Mouse (Mus musculus): ENCODE measurements at regions not wholly inside any gene's neighbourhood (a gene's known extent, or its start where the extent isn't known, plus 50 kb on each side); places are given as distances from the start of the nearest gene placed in this dataset.
A peak's percentile ranks its signal among the peaks of the same experiment; 100 is the strongest.

DNA sequence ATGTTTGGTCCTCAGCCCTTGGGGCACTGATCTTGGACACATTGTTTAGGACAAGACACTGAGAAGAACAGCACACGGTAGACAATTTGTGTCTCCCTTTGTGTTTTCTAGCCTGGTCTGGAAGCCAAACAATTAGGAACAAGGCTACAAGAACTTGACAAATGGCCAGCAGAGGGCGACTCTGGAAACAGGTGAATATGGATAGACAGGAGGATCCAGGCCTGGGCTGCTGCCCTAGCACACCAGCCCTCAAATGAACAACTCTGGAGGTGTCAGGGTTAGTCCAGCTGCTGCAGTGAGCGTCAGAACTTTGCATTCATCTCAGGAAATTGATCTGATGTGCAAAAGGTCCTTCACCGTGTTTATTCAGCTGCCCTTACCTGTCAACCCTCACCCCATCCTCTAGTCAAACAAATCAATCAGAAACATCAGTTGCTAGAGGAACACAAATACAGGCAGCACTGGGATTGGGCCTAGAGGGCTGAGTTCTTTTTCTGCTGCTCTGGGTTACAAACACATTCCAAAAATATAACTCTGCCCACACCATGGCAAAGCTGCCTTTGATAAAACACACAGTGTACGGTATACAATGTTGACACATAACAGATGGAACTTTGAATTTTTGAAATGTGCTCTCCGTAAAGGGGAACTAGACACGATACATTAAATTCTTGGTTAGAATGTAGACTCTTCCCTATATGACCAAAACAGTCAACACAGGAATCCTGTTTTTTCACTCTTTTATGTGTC is 159.7 kb downstream of the Fam84b start:
- H3K27me3 ChIP-seq = no peaks in the 10 kb centered on the region
- no peak for ATAC-seq (ENCODE audit: low FRiP score, low read depth)
- WGBS = 71% methylated on average over 7 of the region's 7 CpGs

DNA sequence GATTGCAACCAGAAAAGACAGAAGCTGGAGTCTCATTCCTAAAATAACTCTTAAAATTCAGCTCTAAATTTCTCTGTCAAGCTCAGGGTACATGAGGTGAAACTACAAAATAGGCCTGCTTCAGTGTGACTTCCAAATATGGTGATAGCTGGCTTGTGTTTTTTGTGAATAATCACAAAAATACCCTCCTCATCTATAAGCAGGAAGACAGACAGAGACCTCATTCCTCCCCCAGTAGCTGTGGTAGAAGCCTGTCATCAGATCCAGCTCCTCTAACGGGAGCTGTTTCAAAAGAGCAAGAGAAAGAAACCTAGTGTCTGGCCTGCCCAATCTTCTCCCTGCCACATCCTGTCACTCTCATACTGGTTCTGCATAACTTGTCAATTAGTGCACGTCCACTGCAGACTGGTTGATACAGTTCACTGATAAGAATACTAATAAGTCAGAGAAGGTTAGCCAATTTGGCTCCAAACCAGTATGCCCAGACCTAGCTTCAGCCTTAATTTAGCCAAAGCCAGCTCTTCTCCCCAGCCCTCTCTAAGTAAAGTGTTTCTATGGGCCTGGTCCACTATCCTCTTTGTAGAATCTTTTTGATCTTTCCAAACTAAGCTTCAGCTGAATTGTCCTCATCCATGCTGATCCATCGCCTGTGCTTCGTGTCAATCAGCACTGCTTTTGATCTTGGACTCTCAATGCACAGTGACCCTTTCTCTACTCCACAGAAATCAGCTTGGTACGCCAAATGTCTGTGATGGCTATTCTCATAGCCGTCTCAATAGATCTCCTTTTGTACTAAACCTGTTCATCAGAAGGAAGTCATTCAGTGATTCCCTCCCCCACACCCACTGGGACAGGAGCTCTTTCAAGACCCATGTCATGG is 160.6 kb downstream of the Fam84b start:
- Histone ChIP-seq H3K27ac (replicated peaks) (no peak overlapping the region), H3K9ac (no peak overlapping the region), H3K4me1 (replicated peaks) (no peaks in the 10 kb centered on the region), H3K4me2 (no peak overlapping the region), H3K9me3 (no peaks in the 10 kb centered on the region), H3K36me3 (no peaks in the 10 kb centered on the region), H3K4me3 (no peak overlapping the region), H3K27me3 (no peaks in the 10 kb centered on the region)
- 42% methylated on average over 6 of the region's 6 CpGs for WGBS
- ATAC-seq (ENCODE audit: low FRiP score, low read depth) = no peak

More for the DNA sequence above, 159.7 kb downstream of the Fam84b start:
- Histone ChIP-seq H3K4me3 (no peak overlapping the region), H3K9me3 (no peaks in the 10 kb centered on the region), H3K27ac (replicated peaks) (no peak overlapping the region), H3K9ac (no peak overlapping the region), H3K4me1 (replicated peaks) (no peaks in the 10 kb centered on the region), H3K36me3 (no peaks in the 10 kb centered on the region), H3K4me2 (no peak overlapping the region)

DNA sequence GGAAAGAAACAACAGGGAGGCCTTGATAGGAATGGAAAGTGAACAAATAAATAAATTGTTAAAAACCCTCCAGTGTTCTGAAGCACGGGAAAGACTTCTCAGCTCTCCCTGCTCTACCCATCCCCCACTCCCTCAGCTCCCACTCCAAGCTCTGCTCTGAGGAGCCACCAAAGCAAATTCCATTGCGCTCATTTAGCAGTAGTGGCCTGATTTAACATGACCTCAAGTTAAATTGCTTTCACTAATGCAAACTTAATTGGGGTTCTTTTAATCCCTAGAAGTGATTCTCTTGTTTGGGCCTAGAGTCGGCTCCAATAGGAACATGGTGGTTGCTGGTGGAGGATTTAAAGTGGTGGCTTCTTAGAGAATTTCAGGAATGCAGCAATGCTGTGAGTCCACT is 161.4 kb downstream of the Fam84b start:
- Histone ChIP-seq H3K9ac (no peak overlapping the region), H3K4me1 (replicated peaks) (no peaks in the 10 kb centered on the region), H3K4me3 (no peak overlapping the region), H3K36me3 (no peaks in the 10 kb centered on the region), H3K4me2 (no peak overlapping the region), H3K27ac (replicated peaks) (no peak overlapping the region), H3K9me3 (no peaks in the 10 kb centered on the region), H3K27me3 (no peaks in the 10 kb centered on the region)
- 45% methylated on average over 3 of the region's 3 CpGs for WGBS
- no peak for ATAC-seq (ENCODE audit: low FRiP score, low read depth)

DNA sequence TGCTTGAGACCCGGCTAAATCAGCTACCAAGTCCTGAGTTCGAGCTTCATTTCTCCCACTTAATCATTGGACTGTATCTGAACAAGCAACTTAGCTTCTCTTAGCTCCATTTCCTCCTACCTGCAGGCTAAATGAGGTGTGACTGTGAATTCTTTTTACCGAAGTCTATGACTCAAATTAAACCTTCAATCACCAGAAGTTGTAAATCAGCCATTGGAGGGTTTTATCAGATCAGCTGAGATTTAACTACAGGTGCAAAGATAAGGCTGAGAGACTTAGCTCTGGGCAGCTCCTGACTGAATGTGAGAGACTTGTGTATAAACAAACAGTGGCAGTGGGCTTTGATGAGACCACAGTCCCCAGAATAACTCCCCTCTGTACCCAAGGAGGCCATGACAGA is 176.2 kb downstream of the Fam84b start:
- Histone ChIP-seq H3K4me1 (replicated peaks) (no peaks in the 10 kb centered on the region), H3K27me3 (no peaks in the 10 kb centered on the region), H3K27ac (replicated peaks) (no peak overlapping the region), H3K4me2 (no peak overlapping the region), H3K9me3 (no peaks in the 10 kb centered on the region), H3K36me3 (no peaks in the 10 kb centered on the region), H3K4me3 (no peak overlapping the region), H3K9ac (no peak overlapping the region)
- 85% methylated on average over 3 of the region's 3 CpGs for WGBS
- no peak for ATAC-seq (ENCODE audit: low FRiP score, low read depth)

DNA sequence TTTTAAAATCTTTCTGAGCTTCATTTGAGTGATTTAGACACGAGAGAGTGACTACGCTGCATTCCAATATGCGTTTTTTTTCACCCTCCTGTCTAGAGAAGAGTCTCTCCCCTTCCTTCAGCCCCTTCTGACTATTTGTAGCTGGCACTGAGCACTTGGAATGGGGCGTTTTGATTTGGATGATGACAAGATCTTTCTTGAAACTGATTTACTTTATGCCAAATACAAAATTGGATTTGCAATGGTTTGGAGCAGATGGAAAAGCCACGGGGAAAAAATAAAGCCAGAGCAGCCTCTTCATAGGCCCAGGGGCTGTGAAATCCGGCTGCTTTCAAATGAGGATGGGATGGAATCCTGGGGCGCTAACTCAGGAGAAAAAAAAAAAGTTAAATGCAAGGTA is 196.0 kb downstream of the Fam84b start:
- ATAC-seq (ENCODE audit: low FRiP score, low read depth) = no peak
- no peak overlapping the region for H3K4me3 ChIP-seq
- no peaks in the 10 kb centered on the region for H3K36me3 ChIP-seq
- H3K4me2 ChIP-seq = no peak overlapping the region
- H3K9ac ChIP-seq = no peak overlapping the region
- WGBS = 75% methylated on average over 7 of the region's 7 CpGs
- no peak overlapping the region for H3K27ac ChIP-seq (replicated peaks)
- H3K9me3 ChIP-seq = no peaks in the 10 kb centered on the region
- no peaks in the 10 kb centered on the region for H3K4me1 ChIP-seq (replicated peaks)
- no peaks in the 10 kb centered on the region for H3K27me3 ChIP-seq

DNA sequence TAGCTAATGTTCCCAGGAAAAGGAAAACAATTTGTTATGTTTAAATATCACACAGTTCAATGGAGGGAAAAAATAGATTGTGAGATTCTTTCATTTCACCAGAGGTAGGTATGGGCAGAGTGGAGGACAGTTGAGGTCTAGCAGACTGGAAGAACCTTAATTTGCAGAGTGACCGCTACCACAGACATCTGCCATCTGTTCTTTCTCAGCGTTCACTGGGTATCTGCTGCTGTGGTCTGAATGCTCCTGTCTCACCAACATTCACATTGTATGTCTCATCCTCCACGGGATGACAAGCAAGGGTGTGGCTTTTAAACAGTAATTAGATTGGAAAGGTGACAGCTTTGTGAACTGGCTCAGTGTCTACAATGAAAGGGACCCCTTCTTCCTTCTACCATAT is 198.5 kb downstream of the Fam84b start:
- Histone ChIP-seq H3K27me3 (no peaks in the 10 kb centered on the region), H3K4me1 (replicated peaks) (no peaks in the 10 kb centered on the region), H3K4me2 (no peak overlapping the region), H3K36me3 (no peaks in the 10 kb centered on the region), H3K4me3 (no peak overlapping the region), H3K9ac (no peak overlapping the region), H3K27ac (replicated peaks) (no peak overlapping the region), H3K9me3 (no peaks in the 10 kb centered on the region)
- no peak for ATAC-seq (ENCODE audit: low FRiP score, low read depth)
- WGBS = 83% methylated on average over 3 of the region's 3 CpGs

DNA sequence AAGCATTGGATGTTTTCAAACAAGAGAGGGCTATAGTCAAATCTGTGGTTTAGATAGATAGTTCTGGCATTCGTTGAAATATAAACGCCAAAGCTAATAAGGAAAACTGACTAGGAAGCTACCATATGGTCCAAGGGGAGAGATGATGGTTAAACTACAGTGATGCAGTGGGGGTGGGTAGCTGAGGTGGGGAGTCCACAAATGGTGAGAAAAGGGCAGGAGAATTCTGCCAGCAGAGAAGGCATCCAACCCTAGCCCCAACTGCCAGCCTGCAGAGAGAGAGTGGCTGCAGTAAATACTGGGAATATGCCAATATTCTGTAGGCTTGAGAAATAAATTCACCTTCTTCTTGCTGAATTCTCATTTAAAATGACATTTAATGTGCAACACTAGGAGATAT is 204.3 kb downstream of the Fam84b start:
- H3K9me3 ChIP-seq = no peaks in the 10 kb centered on the region
- no peak overlapping the region for H3K4me3 ChIP-seq
- H3K27me3 ChIP-seq = no peaks in the 10 kb centered on the region
- 88% methylated on average over 2 of the region's 2 CpGs for WGBS
- ATAC-seq (ENCODE audit: low FRiP score, low read depth) = no peak
- H3K4me1 ChIP-seq (replicated peaks) = no peaks in the 10 kb centered on the region
- no peak overlapping the region for H3K4me2 ChIP-seq
- no peak overlapping the region for H3K27ac ChIP-seq (replicated peaks)
- H3K36me3 ChIP-seq = no peaks in the 10 kb centered on the region
- H3K9ac ChIP-seq = no peak overlapping the region

DNA sequence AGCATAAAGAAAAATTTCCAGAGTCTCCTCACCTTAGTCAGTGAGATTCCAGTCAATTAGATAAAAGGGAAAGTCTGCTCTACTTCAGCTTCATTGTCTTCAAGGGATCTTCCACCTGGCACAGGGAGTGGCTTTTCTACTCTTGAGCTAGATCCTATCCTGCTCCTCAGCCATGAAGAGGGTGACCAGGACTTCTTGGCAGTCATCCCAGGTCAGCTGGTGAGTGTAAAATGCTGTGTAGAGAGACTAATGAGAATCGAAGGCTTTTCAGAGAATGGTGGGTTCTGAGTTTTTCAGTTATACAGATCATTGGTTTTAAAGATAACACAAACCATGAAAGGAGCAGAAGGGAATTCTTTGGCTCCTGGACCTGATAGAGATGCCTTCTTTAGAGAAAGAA is 211.8 kb downstream of the Fam84b start:
- H3K27ac ChIP-seq (replicated peaks) = no peak overlapping the region
- H3K4me3 ChIP-seq = no peak overlapping the region
- H3K27me3 ChIP-seq = no peaks in the 10 kb centered on the region
- WGBS = 89% methylated on average over 1 of the region's 1 CpGs
- H3K4me2 ChIP-seq = no peak overlapping the region
- H3K36me3 ChIP-seq = no peaks in the 10 kb centered on the region
- H3K9me3 ChIP-seq = no peaks in the 10 kb centered on the region
- H3K9ac ChIP-seq = no peak overlapping the region
- no peaks in the 10 kb centered on the region for H3K4me1 ChIP-seq (replicated peaks)
- ATAC-seq (ENCODE audit: low FRiP score, low read depth) = no peak

DNA sequence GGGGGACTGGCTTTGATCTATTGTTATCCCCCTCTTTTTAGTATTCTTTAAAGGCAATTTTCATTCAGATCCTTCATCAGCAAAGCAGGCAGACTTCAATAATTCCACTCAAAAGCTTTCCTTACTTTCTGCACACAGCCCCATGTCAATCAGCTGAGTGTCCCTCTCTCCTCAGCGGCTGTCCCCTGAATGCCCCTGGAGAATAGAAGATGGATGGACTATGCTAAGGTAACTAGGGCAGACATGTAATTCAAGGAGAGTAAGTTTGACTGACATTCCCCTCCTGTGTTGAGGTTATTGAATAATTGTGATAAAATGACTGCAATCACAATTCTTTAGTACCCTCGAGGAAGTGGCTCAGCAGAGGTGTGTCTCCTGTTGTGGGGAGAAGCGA is 220.1 kb downstream of the Fam84b start:
- Histone ChIP-seq H3K4me1 (replicated peaks) (peaks cover 10% of the 10 kb centered on the region), H3K27me3 (no peaks in the 10 kb centered on the region), H3K9me3 (no peaks in the 10 kb centered on the region), H3K4me2 (no peak overlapping the region), H3K36me3 (no peaks in the 10 kb centered on the region), H3K27ac (replicated peaks) (no peak overlapping the region), H3K9ac (no peak overlapping the region), H3K4me3 (no peak overlapping the region)
- ATAC-seq (ENCODE audit: low FRiP score, low read depth) = no peak
- 31% methylated on average over 3 of the region's 3 CpGs for WGBS

DNA sequence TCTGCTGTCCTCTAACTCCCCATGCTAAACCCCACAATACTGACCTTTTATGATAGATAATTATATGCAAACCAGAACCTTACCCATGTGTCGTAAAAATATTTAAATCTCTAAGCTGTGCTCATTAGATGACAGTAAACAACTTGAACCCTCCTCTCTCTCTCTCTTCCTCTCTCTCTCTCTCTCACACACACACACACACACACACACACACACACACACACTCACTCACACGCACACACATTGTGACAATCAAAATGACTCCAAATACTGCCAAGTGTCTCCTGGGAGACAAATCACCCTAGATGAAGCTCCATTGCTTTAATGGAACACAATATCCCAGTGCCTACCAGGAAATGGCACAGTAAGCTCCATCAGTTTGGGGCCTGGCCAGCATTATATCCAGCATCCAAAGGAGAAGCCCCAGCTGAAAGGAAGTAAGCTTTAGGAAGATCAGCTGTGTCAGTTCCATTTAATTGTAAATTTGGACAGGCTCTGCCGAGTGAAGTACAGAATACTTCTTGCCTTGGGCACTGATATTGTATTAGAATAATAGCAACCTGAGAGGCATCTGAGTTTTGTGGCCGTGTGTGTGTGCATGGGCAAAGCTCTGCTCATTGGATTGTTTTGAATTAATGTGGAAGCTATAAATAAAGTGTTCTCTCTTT is 220.7 kb downstream of the Fam84b start:
- Histone ChIP-seq H3K27me3 (no peaks in the 10 kb centered on the region), H3K27ac (replicated peaks) (no peak overlapping the region), H3K9me3 (no peaks in the 10 kb centered on the region), H3K9ac (no peak overlapping the region), H3K4me3 (no peak overlapping the region), H3K36me3 (no peaks in the 10 kb centered on the region), H3K4me2 (no peak overlapping the region), H3K4me1 (replicated peaks) (peaks cover 10% of the 10 kb centered on the region)
- ATAC-seq (ENCODE audit: low FRiP score, low read depth) = peak; percentile 75
- 25% methylated on average over 4 of the region's 4 CpGs for WGBS

DNA sequence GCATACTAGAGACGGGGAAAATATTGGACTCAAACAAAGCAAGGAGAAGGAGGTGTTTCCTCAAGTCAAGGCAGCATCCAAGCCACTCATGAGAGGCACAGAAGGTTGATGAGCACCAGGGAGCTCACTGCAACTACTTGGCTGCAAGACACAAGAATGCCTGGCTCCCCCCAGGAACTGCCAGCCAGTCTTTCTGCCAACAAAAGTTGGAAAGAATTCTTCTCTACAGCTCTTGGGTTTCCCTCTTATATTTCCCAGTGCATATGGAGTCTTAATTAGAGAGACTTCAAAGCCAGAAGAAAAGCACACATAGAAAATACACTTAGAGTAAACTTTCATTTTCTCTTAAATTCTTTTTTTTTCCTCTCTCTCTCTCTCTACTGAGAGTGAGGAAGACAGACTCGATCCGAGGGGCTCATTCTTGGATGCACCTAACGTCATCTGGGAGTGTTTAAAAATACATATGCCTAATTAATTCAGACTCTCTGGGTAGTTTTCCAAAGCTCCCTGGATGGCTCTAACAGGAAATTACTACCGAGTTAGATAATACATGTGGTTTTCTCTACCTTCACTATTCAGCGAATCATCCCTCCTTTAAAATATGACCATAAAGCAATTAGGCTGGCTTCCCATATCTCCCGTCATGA is 222.7 kb downstream of the Fam84b start:
- no peak overlapping the region for H3K27ac ChIP-seq (replicated peaks)
- H3K4me1 ChIP-seq (replicated peaks) = peaks cover 10% of the 10 kb centered on the region
- H3K36me3 ChIP-seq = no peaks in the 10 kb centered on the region
- 64% methylated on average over 7 of the region's 7 CpGs for WGBS
- no peak overlapping the region for H3K4me3 ChIP-seq
- no peaks in the 10 kb centered on the region for H3K27me3 ChIP-seq
- ATAC-seq (ENCODE audit: low FRiP score, low read depth) = no peak
- H3K9ac ChIP-seq = no peak overlapping the region
- no peak overlapping the region for H3K4me2 ChIP-seq
- no peaks in the 10 kb centered on the region for H3K9me3 ChIP-seq

DNA sequence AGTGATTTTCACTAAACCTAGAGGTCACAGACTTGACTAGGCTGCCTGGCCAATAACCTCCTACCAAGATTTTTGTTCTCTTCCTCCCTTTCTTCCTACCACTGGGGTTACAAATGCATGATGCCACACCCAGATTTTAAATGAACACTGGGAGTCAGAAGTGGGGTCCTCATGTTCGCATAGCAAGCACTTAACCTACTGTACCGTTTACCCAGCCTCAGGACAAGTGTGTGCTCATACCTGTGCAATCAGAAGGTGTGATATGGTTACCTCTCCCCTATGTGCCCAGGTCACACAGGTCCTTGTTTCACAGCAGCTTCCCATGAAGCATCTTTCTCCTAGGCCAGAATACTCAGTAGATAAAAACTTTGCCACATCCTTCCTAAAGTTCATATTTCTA is 234.8 kb downstream of the Fam84b start:
- ATAC-seq (ENCODE audit: low FRiP score, low read depth) = no peak
- WGBS = 84% methylated on average over 2 of the region's 2 CpGs
- no peaks in the 10 kb centered on the region for H3K9me3 ChIP-seq

More for the DNA sequence above, 234.8 kb downstream of the Fam84b start:
- Histone ChIP-seq H3K4me2 (no peak overlapping the region), H3K9ac (no peak overlapping the region), H3K27me3 (no peaks in the 10 kb centered on the region), H3K4me3 (no peak overlapping the region), H3K36me3 (no peaks in the 10 kb centered on the region), H3K4me1 (replicated peaks) (no peaks in the 10 kb centered on the region), H3K27ac (replicated peaks) (no peak overlapping the region)

Measured in hindbrain, embryonic 15.5 days (tissue).